19 mouse cellular contexts compared by ENCODE assay signal in the genomic region with DNA sequence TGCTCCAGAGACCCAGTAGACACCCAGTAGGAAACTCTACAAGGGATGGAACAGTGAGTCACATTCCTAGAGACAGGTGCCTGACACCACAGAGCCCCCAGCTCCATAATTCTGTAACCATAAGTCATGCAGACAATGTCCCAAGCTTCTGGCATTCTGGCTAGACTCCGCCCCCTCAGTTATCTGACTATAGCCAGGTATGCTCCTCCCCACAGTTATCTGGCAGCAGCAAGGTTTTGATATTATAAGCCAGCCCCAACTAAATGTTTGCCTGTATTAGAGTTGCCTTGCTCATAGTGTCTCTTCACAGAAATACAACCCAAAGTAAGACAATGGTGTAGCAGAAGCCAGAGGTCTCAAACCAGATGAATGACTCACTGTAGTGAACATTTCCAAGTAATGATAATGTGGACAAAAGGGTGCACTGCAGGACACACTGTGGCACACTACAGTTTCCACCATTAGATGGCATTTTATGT.
DNase-seq lines count a peak whose midpoint lies in the region; ATAC-seq and TF ChIP-seq lines count a peak whose summit lies in the region.
"Had no signal": no experiment of that assay in that cellular context is flagged by ENCODE, and none has a peak within 500 bp of the region (broad histone marks: within the 10 kb centered on the region; RNA-seq: fewer than 3 reads in every experiment).

No protein-coding gene starts in this region.

- H3K27me3 ChIP-seq in MEL (ENCODE audit: control insufficient read depth in 1 of 2, insufficient read depth in 2 of 2, low read length in 2 of 2), result no peaks in the 10 kb centered on the region
- no peaks in the 10 kb centered on the region for H3K27me3 ChIP-seq in liver, embryonic 13.5 days
- H3K27me3 ChIP-seq: forebrain, embryonic 13.5 days; heart, embryonic 12.5 days; hindbrain, embryonic 12.5 days had no signal

- no peaks in the 10 kb centered on the region for H3K36me3 ChIP-seq in MEL (ENCODE audit: control insufficient read depth in 1 of 2, insufficient read depth in 2 of 2, low read length in 2 of 2)
- H3K36me3 ChIP-seq in liver, embryonic 13.5 days, result no peaks in the 10 kb centered on the region
- H3K36me3 ChIP-seq: G1E; heart, embryonic 12.5 days; hindbrain, embryonic 12.5 days had no signal

- TF ChIP-seq RAD21 in MEL (IDR thresholded peaks at IDR 0.05; ENCODE audit: low read depth, low read length), result no peak

- no peak for TF ChIP-seq EP300 in MEL (IDR thresholded peaks at IDR 0.05; ENCODE audit: low read depth in 1 of 2, low read length in 2 of 2)

- WGBS in liver, embryonic 13.5 days (ENCODE audit: insufficient replicate concordance), result 62% methylated on average over 1 of the region's 1 CpGs

- H3K4me1 ChIP-seq in MEL (ENCODE audit: control insufficient read depth in 1 of 2, insufficient read depth in 2 of 2, low read length in 2 of 2), result no peaks in the 10 kb centered on the region
- H3K4me1 ChIP-seq in liver, embryonic 13.5 days (replicated peaks), result peaks cover 22% of the 10 kb centered on the region
- H3K4me1 ChIP-seq: hindbrain, embryonic 12.5 days had no signal

- H3K4me2 ChIP-seq in liver, embryonic 13.5 days, result 0 out of 2 replicates have a peak overlapping the region, but pooled peaks have one; percentile 28
- H3K4me2 ChIP-seq: forebrain, embryonic 13.5 days; heart, embryonic 12.5 days; hindbrain, embryonic 12.5 days had no signal

- intact Hi-C loops in left cerebral cortex, postnatal 14 days (cut with DNase I), result no loop called here

- TF ChIP-seq CTCF in MEL (IDR thresholded peaks at IDR 0.05 in 2 of 3, conservative IDR thresholded peaks at IDR 0.05 in 1 of 3; ENCODE audit: control insufficient read depth in 1 of 3, insufficient read depth in 1 of 3, low read depth in 2 of 3, low read length in 3 of 3, poor library complexity in 1 of 3, severe bottlenecking in 1 of 3), result no peak

- peak; percentile 22 for DNase-seq in MEL (ENCODE audit: low read depth, low spot score)
- DNase-seq in liver, embryonic 13.5 days, result peak; percentile 67
- peak; percentile 25 to 57 for DNase-seq in spleen, postnatal 10 days (ENCODE audit: low spot score in 2 of 2)
- no peak for DNase-seq in layer of hippocampus, adult 11-12 months (ENCODE audit: low spot score)
- no peak for DNase-seq in left cerebral cortex, postnatal 14 days (ENCODE audit: low spot score in 2 of 2)
- no peak for DNase-seq in kidney, adult 8-10 months
- DNase-seq: heart, adult 11 months; heart, postnatal 14 days; kidney, adult 2 months; kidney, postnatal 36 days; thymus, adult 2 months had no signal

- no peak for TF ChIP-seq POLR2A in MEL (IDR thresholded peaks at IDR 0.05; ENCODE audit: control insufficient read depth in 1 of 2, insufficient read depth in 1 of 2, low read depth in 1 of 2, low read length in 2 of 2, poor library complexity in 1 of 2)

- no peak overlapping the region for H3K4me3 ChIP-seq in MEL (ENCODE audit: control insufficient read depth in 1 of 2, insufficient read depth in 1 of 2, low read depth in 2 of 2, low read length in 2 of 2)
- no peak overlapping the region for H3K4me3 ChIP-seq in liver, embryonic 13.5 days (replicated peaks)
- H3K4me3 ChIP-seq: forebrain, embryonic 13.5 days; heart, embryonic 12.5 days; hindbrain, embryonic 12.5 days had no signal

- no peak overlapping the region for H3K9ac ChIP-seq in MEL (ENCODE audit: control insufficient read depth, low read depth, low read length, poor library complexity, severe bottlenecking)
- no peak overlapping the region for H3K9ac ChIP-seq in liver, embryonic 13.5 days
- H3K9ac ChIP-seq: forebrain, embryonic 13.5 days; heart, embryonic 12.5 days; hindbrain, embryonic 12.5 days had no signal

- H3K27ac ChIP-seq in MEL (ENCODE audit: control insufficient read depth, low read depth, low read length), result no peak overlapping the region
- peak overlapping the region; percentile 50; the same call in 1 of the 2 replicates for H3K27ac ChIP-seq in liver, embryonic 13.5 days
- H3K27ac ChIP-seq: forebrain, embryonic 13.5 days; hindbrain, embryonic 12.5 days had no signal

- H3K79me2 ChIP-seq in MEL (ENCODE audit: control insufficient read depth, insufficient read depth, low read length, poor library complexity), result no peaks in the 10 kb centered on the region

- ATAC-seq in common myeloid progenitor, adult 5-6 weeks (replicated peaks; ENCODE audit: low read depth, poor library complexity, severe bottlenecking), result peak; percentile 69
- peak; percentile 94 for ATAC-seq in liver, embryonic 13.5 days (ENCODE audit: low read depth)
- no peak for ATAC-seq in megakaryocyte, adult 5-6 weeks (ENCODE audit: poor library complexity, severe bottlenecking)
- ATAC-seq: forebrain, embryonic 13.5 days; inflammation-experienced regulatory T-cells, adult 6 months; lung, postnatal 0 days had no signal

- H3K9me3 ChIP-seq in MEL (replicated peaks; ENCODE audit: insufficient read depth, low read length), result no peaks in the 10 kb centered on the region
- no peaks in the 10 kb centered on the region for H3K9me3 ChIP-seq in liver, embryonic 13.5 days (replicated peaks)
- H3K9me3 ChIP-seq: forebrain, embryonic 13.5 days; G1E; heart, embryonic 12.5 days; hindbrain, embryonic 12.5 days had no signal

TF ChIP-seq in MEL, 35 proteins besides CTCF, POLR2A, EP300 and RAD21:
- TF ChIP-seq MAFK (IDR thresholded peaks at IDR 0.05; ENCODE audit: borderline replicate concordance, low read depth, low read length) (no peak), MYB (IDR thresholded peaks at IDR 0.05; ENCODE audit: low read depth, low read length) (no peak), KAT2A (conservative IDR thresholded peaks at IDR 0.05; ENCODE audit: low read depth, low read length) (no peak), JUND (IDR thresholded peaks at IDR 0.05; ENCODE audit: low read depth, low read length) (no peak), ZKSCAN1 (IDR thresholded peaks at IDR 0.05; ENCODE audit: low read depth, low read length) (no peak), RCOR1 (IDR thresholded peaks at IDR 0.05; ENCODE audit: low read depth, low read length) (no peak), ZC3H11A (IDR thresholded peaks at IDR 0.05; ENCODE audit: low read depth, low read length) (no peak), GATA1 (IDR thresholded peaks at IDR 0.05; ENCODE audit: low read depth, low read length) (no peak), TAL1 (IDR thresholded peaks at IDR 0.05; ENCODE audit: low read length) (no peak), MAZ (IDR thresholded peaks at IDR 0.05; ENCODE audit: low read depth, low read length) (no peak), UBTF (IDR thresholded peaks at IDR 0.05; ENCODE audit: borderline replicate concordance, insufficient read depth, low read depth, low read length) (no peak), MEF2A (IDR thresholded peaks at IDR 0.05; ENCODE audit: extremely low read depth, insufficient replicate concordance, low read depth, low read length, poor library complexity, severe bottlenecking) (no peak)

Comparison
In these comparisons a context has a peak if more than half of its experiments do, and no peak if none do; other contexts are left out.
1. DNase-seq: peak in MEL (single experiment), liver, embryonic 13.5 days (single experiment) and spleen, postnatal 10 days (2 of 2); none in layer of hippocampus, adult 11-12 months (single experiment), left cerebral cortex, postnatal 14 days (0 of 2) and kidney, adult 8-10 months (0 of 2).